Mouse (Mus musculus): ENCODE measurements around the gene Bivm.
A peak's percentile ranks its signal among the peaks of the same experiment; 100 is the strongest.

Bivm gene

GRCm38 (mm10) chr1:44118239-44119054, at the start of gene Bivm, which contains the start of gene Kdelc1:
Gene Bivm, plus strand, starts transcription at chr1:44118957.
Gene Kdelc1, minus strand, starts transcription at chr1:44118808.
- peak; percentile 98 for DNase-seq (ENCODE audit: low read depth, low spot score)

- peak; percentile 44 for DNase-seq (ENCODE audit: low read depth, low spot score)
Measured at GRCm38 (mm10) chr1:44101448-44102225, 17.1 kb upstream of the Bivm start.

GRCm38 (mm10) chr1:44102259-44102717, 16.5 kb upstream of the Bivm start, which contains the start of gene Tex30:
Gene Tex30, minus strand, starts transcription at chr1:44102441.
- peak; percentile 94 for DNase-seq (ENCODE audit: low read depth, low spot score)

- DNase-seq (ENCODE audit: low read depth, low spot score): peak; percentile 17
Measured at GRCm38 (mm10) chr1:44102939-44103338, 15.8 kb upstream of the Bivm start.

GRCm38 (mm10) chr1:44117571-44117970, 1.2 kb upstream of the Bivm start:
- no peak for DNase-seq (ENCODE audit: low read depth, low spot score)

- DNase-seq (ENCODE audit: low read depth, low spot score): peak; percentile 83
Measured at GRCm38 (mm10) chr1:44119201-44120073, 680 bp downstream of the Bivm start.

- no peak for DNase-seq (ENCODE audit: low read depth, low spot score)
Measured at GRCm38 (mm10) chr1:44120074-44120406, 1.3 kb downstream of the Bivm start.

- DNase-seq (ENCODE audit: low read depth, low spot score): no peak
Measured at GRCm38 (mm10) chr1:44122256-44122655, 3.5 kb downstream of the Bivm start.

- DNase-seq (ENCODE audit: low read depth, low spot score): no peak
Measured at GRCm38 (mm10) chr1:44125590-44125989, 6.8 kb downstream of the Bivm start.

GRCm38 (mm10) chr1:44129929-44130581, 11.3 kb downstream of the Bivm start:
- no peak for DNase-seq (ENCODE audit: low read depth, low spot score)

GRCm38 (mm10) chr1:44140232-44140631, 21.5 kb downstream of the Bivm start:
- DNase-seq (ENCODE audit: low read depth, low spot score): no peak

GRCm38 (mm10) chr1:44142747-44143146, 24.0 kb downstream of the Bivm start:
- DNase-seq (ENCODE audit: low read depth, low spot score): no peak

GRCm38 (mm10) chr1:44147563-44148381, 29.0 kb downstream of the Bivm start, which contains the start of gene Ercc5:
Gene Ercc5, plus strand, starts transcription at chr1:44147744.
- peak; percentile 96 for DNase-seq (ENCODE audit: low read depth, low spot score)

GRCm38 (mm10) chr1:44148706-44149105, 29.9 kb downstream of the Bivm start:
- DNase-seq (ENCODE audit: low read depth, low spot score): no peak

- DNase-seq (ENCODE audit: low read depth, low spot score): peak; percentile 26
Measured at GRCm38 (mm10) chr1:44155287-44155686, 36.5 kb downstream of the Bivm start.

GRCm38 (mm10) chr1:44158317-44158716, 39.6 kb downstream of the Bivm start:
- DNase-seq (ENCODE audit: low read depth, low spot score): no peak

GRCm38 (mm10) chr1:44161818-44162217, 43.1 kb downstream of the Bivm start:
- no peak for DNase-seq (ENCODE audit: low read depth, low spot score)

- no peak for DNase-seq (ENCODE audit: low read depth, low spot score)
Measured at GRCm38 (mm10) chr1:44162389-44162788, 43.6 kb downstream of the Bivm start.

- DNase-seq (ENCODE audit: low read depth, low spot score): peak; percentile 61
Measured at GRCm38 (mm10) chr1:44167859-44168383, 49.2 kb downstream of the Bivm start.

GRCm38 (mm10) chr1:44172656-44173055, 53.9 kb downstream of the Bivm start:
- no peak for DNase-seq (ENCODE audit: low read depth, low spot score)
